Mouse (Mus musculus) midbrain, embryonic 14.5 days (tissue): ENCODE data around the gene Galt. TPM values are rescaled to one million over a fixed set of nuclear protein-coding genes. Genes with fewer than 3 reads are reported as not detected.
A peak's percentile ranks its signal among the peaks of the same experiment; 100 is the strongest.

ENCODE experiments used
- ATAC-seq: fragments of 200-750 bp; cut with Nextera tagmentation; 2 replicates; pipeline ENCODE4 v1.8.0; 2017; ENCODE audit warnings: moderate number of reproducible peaks, moderate library complexity; ENCODE audit not compliant: low FRiP score, low TSS enrichment
- DNase-seq: peaks from one replicate; pipeline ENCODE4 v3.0.0-alpha.2; 2015
- H3K27ac ChIP-seq: fragments of 300-500 bp; sonication (generic); replicated peaks from 2 replicates; pipeline ENCODE4 v1.5.1; 2014; ENCODE audit warnings: mild to moderate bottlenecking, low read depth, low read length, moderate library complexity
- H3K27me3 ChIP-seq: fragments of 300-500 bp; sonication (generic); 2 replicates; pipeline ENCODE4 v1.6.1; 2014; ENCODE audit warnings: low read length, control low read depth, mixed read lengths; ENCODE audit not compliant: control insufficient read depth, insufficient read depth
- H3K36me3 ChIP-seq: fragments of 300-500 bp; sonication (generic); 2 replicates; pipeline ENCODE4 v1.6.1; 2014; ENCODE audit warnings: low read length, control low read depth; ENCODE audit not compliant: control insufficient read depth, insufficient read depth
- H3K4me1 ChIP-seq: fragments of 300-500 bp; sonication (generic); 2 replicates; pipeline ENCODE4 v1.6.1; 2014; ENCODE audit warnings: mild to moderate bottlenecking, antibody characterized with exemption, low read length, control low read depth; ENCODE audit not compliant: control insufficient read depth, insufficient read depth
- H3K4me2 ChIP-seq: fragments of 300-500 bp; sonication (generic); 2 replicates; pipeline ENCODE4 v1.6.1; 2014; ENCODE audit warnings: mild to moderate bottlenecking, low read length, moderate library complexity
- H3K4me3 ChIP-seq: fragments of 300-500 bp; sonication (generic); replicated peaks from 2 replicates; pipeline ENCODE4 v1.5.1; 2014; ENCODE audit warnings: low read depth, low read length
- H3K9ac ChIP-seq: fragments of 300-500 bp; sonication (generic); replicated peaks from 2 replicates; pipeline ENCODE4 v1.6.1; 2014; ENCODE audit warnings: mild to moderate bottlenecking, low read length, moderate library complexity
- H3K9me3 ChIP-seq: fragments of 300-500 bp; sonication (generic); 2 replicates; pipeline ENCODE4 v1.6.1; 2016; ENCODE audit warnings: low read length, control low read depth, mixed read lengths; ENCODE audit not compliant: control insufficient read depth
- WGBS: fragments of 180-500 bp; shearing (Covaris S2); extraction: QIAGEN DNeasy Blood & Tissue Kit; methylation state at CpG from one replicate; pipeline ENCODE4 v1.1.7; 2014; 5-methylcytosine and 5-hydroxymethylcytosine counted together
- polyA plus RNA-seq: library from polyadenylated mRNA; unstranded; fragments of >200 nt; fragmentation: Nextera tagmentation; extraction: Ambion mirVana; gene quantifications from 2 replicates; pipeline ENCODE4 v1.2.1, GENCODE M21; 2014

Galt gene
- 38.8 and 51.5 TPM in 2 replicates for polyA plus RNA-seq

- H3K9ac ChIP-seq: peak within 1 kb of the TSS; percentile 71
- peaks cover 5% of the 10 kb centered on the region for H3K4me1 ChIP-seq
- DNase-seq (no peak), ATAC-seq (peak; percentile 55)
- H3K9me3 ChIP-seq: no peaks in the 10 kb centered on the region
- H3K36me3 ChIP-seq: peaks cover 11% of the 10 kb centered on the region
- 15% methylated on average over 14 of the region's 14 CpGs for WGBS
- peak within 1 kb of the TSS; percentile 96 for H3K4me2 ChIP-seq
- no peaks in the 10 kb centered on the region for H3K27me3 ChIP-seq
- peak within 1 kb of the TSS; percentile 67 for H3K4me3 ChIP-seq
- H3K27ac ChIP-seq: peak within 1 kb of the TSS; percentile 80
Observed at GRCm38 (mm10) chr4:41754797-41755337, at the start of gene Galt. Gene Galt (plus strand): TSS chr4:41755228.

- peak; percentile 32; the same call in 1 of the 2 replicates for ATAC-seq
- Histone ChIP-seq H3K27me3 (no peaks in the 10 kb centered on the region), H3K9ac (no peak overlapping the region), H3K36me3 (no peaks in the 10 kb centered on the region), H3K9me3 (no peaks in the 10 kb centered on the region), H3K4me3 (no peak overlapping the region), H3K27ac (peak overlapping the region; percentile 73), H3K4me2 (peak overlapping the region; percentile 42), H3K4me1 (peaks cover 23% of the 10 kb centered on the region)
- WGBS: 45% methylated on average over 19 of the region's 19 CpGs
- DNase-seq: peak; percentile 69
Observed at GRCm38 (mm10) chr4:41705922-41706754, 48.9 kb upstream of the Galt start.

- Histone ChIP-seq H3K4me1 (peaks cover 31% of the 10 kb centered on the region), H3K4me3 (no peak overlapping the region), H3K9me3 (no peaks in the 10 kb centered on the region), H3K4me2 (peak overlapping the region; percentile 42), H3K9ac (no peak overlapping the region; the same call in 1 of the 2 replicates), H3K27ac (peak overlapping the region; percentile 73), H3K36me3 (peaks cover 5% of the 10 kb centered on the region; the same call in 1 of the 2 replicates), H3K27me3 (no peaks in the 10 kb centered on the region)
- peak; percentile 84 for ATAC-seq
- peak; percentile 93 for DNase-seq
- 0% methylated on average over 13 of the region's 13 CpGs for WGBS
Observed at GRCm38 (mm10) chr4:41707011-41707535, 48.0 kb upstream of the Galt start.

GRCm38 (mm10) chr4:41708192-41708745 lies 46.8 kb upstream of the Galt start:
- H3K4me2 ChIP-seq: no peak overlapping the region
- H3K4me1 ChIP-seq: peaks cover 40% of the 10 kb centered on the region
- peaks cover 5% of the 10 kb centered on the region; the same call in 1 of the 2 replicates for H3K36me3 ChIP-seq
- ATAC-seq: no peak
- peak overlapping the region; percentile 72; the same call in 1 of the 2 replicates for H3K27ac ChIP-seq
- DNase-seq: peak; percentile 92
- no peaks in the 10 kb centered on the region for H3K9me3 ChIP-seq
- no peaks in the 10 kb centered on the region for H3K27me3 ChIP-seq
- 47% methylated on average over 8 of the region's 8 CpGs for WGBS
- H3K9ac ChIP-seq: no peak overlapping the region
- no peak overlapping the region for H3K4me3 ChIP-seq

- ATAC-seq: no peak
- H3K27ac ChIP-seq: no peak overlapping the region
- H3K27me3 ChIP-seq: no peaks in the 10 kb centered on the region
- no peak overlapping the region for H3K9ac ChIP-seq
- no peak for DNase-seq
- peaks cover 40% of the 10 kb centered on the region for H3K4me1 ChIP-seq
- no peaks in the 10 kb centered on the region for H3K9me3 ChIP-seq
- H3K4me2 ChIP-seq: no peak overlapping the region
- no peak overlapping the region for H3K4me3 ChIP-seq
- WGBS: 71% methylated on average over 4 of the region's 4 CpGs
- peaks cover 9% of the 10 kb centered on the region; the same call in 1 of the 2 replicates for H3K36me3 ChIP-seq
Observed at GRCm38 (mm10) chr4:41710229-41710628, 44.8 kb upstream of the Galt start.

- WGBS: 72% methylated on average over 16 of the region's 16 CpGs
- Histone ChIP-seq H3K27me3 (no peaks in the 10 kb centered on the region), H3K36me3 (peaks cover 15% of the 10 kb centered on the region), H3K9me3 (no peaks in the 10 kb centered on the region), H3K4me1 (peaks cover 29% of the 10 kb centered on the region), H3K27ac (no peak overlapping the region), H3K4me3 (peak overlapping the region; percentile 79), H3K4me2 (peak overlapping the region; percentile 96), H3K9ac (peak overlapping the region; percentile 84)
- DNase-seq (no peak), ATAC-seq (no peak)
Observed at GRCm38 (mm10) chr4:41711705-41712375, 43.2 kb upstream of the Galt start.

GRCm38 (mm10) chr4:41712421-41713196 lies 42.4 kb upstream of the Galt start:
- Histone ChIP-seq H3K4me3 (peak overlapping the region; percentile 79), H3K9me3 (no peaks in the 10 kb centered on the region), H3K4me1 (peaks cover 22% of the 10 kb centered on the region), H3K36me3 (peaks cover 23% of the 10 kb centered on the region), H3K9ac (peak overlapping the region; percentile 84), H3K27me3 (no peaks in the 10 kb centered on the region), H3K4me2 (peak overlapping the region; percentile 96), H3K27ac (peak overlapping the region; percentile 78)
- WGBS: 42% methylated on average over 31 of the region's 31 CpGs
- ATAC-seq (no peak; the same call in 1 of the 2 replicates), DNase-seq (no peak)
